Mouse (Mus musculus) adipocyte (in vitro differentiated cells): ENCODE data around the gene Il18rap.

Source experiments
- DNase-seq: peaks from one replicate; pipeline ENCODE4 v3.0.0-alpha.2; 2016; ENCODE audit warnings: low spot score

Gene Il18rap

GRCm38 (mm10) chr1:40514851-40515585 lies at the start of gene Il18rap:
TSS of gene Il18rap (plus strand) at chr1:40515362.
- no peak for DNase-seq

- DNase-seq: no peak
Measured at GRCm38 (mm10) chr1:40465477-40466430, 49.4 kb upstream of the Il18rap start, which contains the start of gene Il18r1. TSS of gene Il18r1 (plus strand) at chr1:40465552.

- DNase-seq: no peak
Measured at GRCm38 (mm10) chr1:40467306-40467705, 47.9 kb upstream of the Il18rap start.

GRCm38 (mm10) chr1:40468805-40469204 lies 46.4 kb upstream of the Il18rap start:
- no peak for DNase-seq

- no peak for DNase-seq
Measured at GRCm38 (mm10) chr1:40469900-40470299, 45.3 kb upstream of the Il18rap start.

GRCm38 (mm10) chr1:40472401-40472800 lies 42.8 kb upstream of the Il18rap start:
- peak; percentile 72 for DNase-seq

GRCm38 (mm10) chr1:40473640-40474039 lies 41.5 kb upstream of the Il18rap start:
- DNase-seq: no peak

GRCm38 (mm10) chr1:40474336-40474735 lies 40.8 kb upstream of the Il18rap start:
- DNase-seq: no peak

GRCm38 (mm10) chr1:40475697-40476096 lies 39.5 kb upstream of the Il18rap start:
- no peak for DNase-seq

GRCm38 (mm10) chr1:40476756-40477155 lies 38.4 kb upstream of the Il18rap start:
- no peak for DNase-seq

- DNase-seq: no peak
Measured at GRCm38 (mm10) chr1:40479505-40479923, 35.6 kb upstream of the Il18rap start.

- DNase-seq: no peak
Measured at GRCm38 (mm10) chr1:40494594-40494993, 20.6 kb upstream of the Il18rap start.

GRCm38 (mm10) chr1:40499708-40500107 lies 15.5 kb upstream of the Il18rap start:
- DNase-seq: peak; percentile 16

- no peak for DNase-seq
Measured at GRCm38 (mm10) chr1:40501126-40501525, 14.0 kb upstream of the Il18rap start.

- no peak for DNase-seq
Measured at GRCm38 (mm10) chr1:40501546-40502398, 13.4 kb upstream of the Il18rap start.

- DNase-seq: no peak
Measured at GRCm38 (mm10) chr1:40504548-40504947, 10.6 kb upstream of the Il18rap start.

GRCm38 (mm10) chr1:40516364-40516763 lies 1.2 kb downstream of the Il18rap start:
- DNase-seq: no peak

- no peak for DNase-seq
Measured at GRCm38 (mm10) chr1:40522918-40523317, 7.8 kb downstream of the Il18rap start.

GRCm38 (mm10) chr1:40523971-40524722 lies 9.0 kb downstream of the Il18rap start:
- DNase-seq: no peak

- no peak for DNase-seq
Measured at GRCm38 (mm10) chr1:40529287-40529686, 14.1 kb downstream of the Il18rap start.

GRCm38 (mm10) chr1:40537577-40537976 lies 22.4 kb downstream of the Il18rap start:
- no peak for DNase-seq
